Mouse (Mus musculus) stomach, embryonic 14.5 days (tissue): ENCODE results near the gene Frmd6. TPM values are rescaled to one million over a fixed set of nuclear protein-coding genes. Genes with fewer than 3 reads are reported as not detected.

Experiments used
- ATAC-seq: fragments of 200-750 bp; cut with Nextera tagmentation; 2 replicates; pipeline ENCODE4 v1.8.0; 2017; ENCODE audit warnings: low read depth, moderate TSS enrichment; ENCODE audit not compliant: insufficient number of reproducible peaks, insufficient read depth, low FRiP score
- H3K27ac ChIP-seq: fragments of 300-500 bp; sonication (generic); 2 replicates; pipeline ENCODE4 v1.5.1; 2014; ENCODE audit warnings: mild to moderate bottlenecking, low read length, moderate library complexity, mixed read lengths
- H3K27me3 ChIP-seq: fragments of 300-500 bp; sonication (generic); 2 replicates; pipeline ENCODE4 v1.6.1; 2014; ENCODE audit warnings: low read length, control low read depth, mixed read lengths; ENCODE audit not compliant: control insufficient read depth, insufficient read depth
- H3K36me3 ChIP-seq: fragments of 300-500 bp; sonication (generic); 2 replicates; pipeline ENCODE4 v1.6.1; 2014; ENCODE audit warnings: mild to moderate bottlenecking, control low read depth, low read length, moderate library complexity, mixed read lengths; ENCODE audit not compliant: control insufficient read depth, insufficient read depth
- H3K4me1 ChIP-seq: fragments of 300-500 bp; sonication (generic); 2 replicates; pipeline ENCODE4 v1.6.1; 2014; ENCODE audit warnings: low read length, control low read depth, mixed read lengths; ENCODE audit not compliant: control insufficient read depth, insufficient read depth
- H3K4me2 ChIP-seq: fragments of 300-500 bp; sonication (generic); replicated peaks from 2 replicates; pipeline ENCODE4 v1.6.1; 2014; ENCODE audit warnings: low read depth, low read length, control low read depth
- H3K4me3 ChIP-seq: fragments of 300-500 bp; sonication (generic); 2 replicates; pipeline ENCODE4 v1.5.1; 2014; ENCODE audit warnings: low read depth, low read length, control low read depth
- H3K9ac ChIP-seq: fragments of 300-500 bp; sonication (generic); replicated peaks from 2 replicates; pipeline ENCODE4 v1.6.1; 2014; ENCODE audit warnings: low read depth, mild to moderate bottlenecking, control low read depth, low read length, moderate library complexity, mixed read lengths
- H3K9me3 ChIP-seq: fragments of 300-500 bp; sonication (generic); 2 replicates; pipeline ENCODE4 v1.6.1; 2016; ENCODE audit warnings: low read depth, low read length, control low read depth; ENCODE audit not compliant: control insufficient read depth
- WGBS: fragments of 180-500 bp; shearing (Covaris S2); extraction: QIAGEN DNeasy Blood & Tissue Kit; methylation state at CpG from one replicate; pipeline ENCODE4 v1.1.7; 2014; 5-methylcytosine and 5-hydroxymethylcytosine counted together
- polyA plus RNA-seq: library from polyadenylated mRNA; unstranded; fragments of >200 nt; fragmentation: Nextera tagmentation; extraction: Ambion mirVana; gene quantifications from 2 replicates; pipeline ENCODE4 v1.2.1, GENCODE M21; 2014

Frmd6 gene
- polyA plus RNA-seq, 1 experiment from 2014 or later: 32.5 TPM

DNA sequence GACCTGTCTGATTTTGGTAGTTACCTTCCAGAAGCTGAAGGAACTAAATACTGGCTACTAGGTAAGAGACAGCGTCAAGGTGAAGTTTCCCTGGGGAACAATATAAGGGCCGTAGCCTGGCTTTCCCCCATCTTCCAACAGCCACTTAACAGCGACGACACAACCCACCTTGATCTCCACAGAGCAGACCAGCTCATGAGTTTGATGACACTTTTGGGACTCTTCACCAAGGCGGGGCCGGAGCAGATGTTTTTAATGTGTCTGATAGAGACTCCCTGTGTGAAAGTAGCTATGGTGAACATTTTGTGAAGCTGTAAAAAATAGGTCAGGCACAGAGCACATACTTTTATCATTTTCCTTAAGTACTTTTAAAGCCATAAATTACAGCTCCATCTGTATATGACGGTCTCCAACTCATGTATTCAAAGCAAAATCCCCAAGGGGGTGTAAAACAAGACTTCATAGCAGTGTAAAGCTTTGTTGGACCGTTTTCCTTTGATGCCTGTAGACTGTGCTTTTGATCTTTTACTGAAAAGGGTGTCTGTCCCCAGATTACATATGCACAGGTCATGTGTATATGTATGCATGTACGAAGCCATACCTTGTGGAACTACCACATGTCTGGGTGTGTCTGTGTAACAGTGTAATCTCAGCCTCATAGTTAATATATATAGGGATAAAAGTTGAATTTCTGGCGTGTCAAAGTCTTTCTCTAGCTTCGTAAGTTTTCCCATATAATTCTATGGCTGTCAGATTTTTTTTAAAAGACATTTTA, 24.4 kb downstream of the Frmd6 start:
- Histone ChIP-seq H3K36me3 (no peaks in the 10 kb centered on the region), H3K4me2 (no peak overlapping the region), H3K27me3 (no peaks in the 10 kb centered on the region), H3K9ac (no peak overlapping the region), H3K9me3 (no peaks in the 10 kb centered on the region), H3K27ac (no peak overlapping the region), H3K4me1 (0 out of 2 replicates have a peak, but pooled peaks cover 2% of the 10 kb centered on the region), H3K4me3 (no peak overlapping the region)
- ATAC-seq: no peak
- WGBS: 68% methylated on average over 11 of the region's 11 CpGs

- H3K36me3 ChIP-seq: no peaks in the 10 kb centered on the region
- no peaks in the 10 kb centered on the region for H3K9me3 ChIP-seq
- H3K4me2 ChIP-seq: no peak overlapping the region
- H3K27me3 ChIP-seq: no peaks in the 10 kb centered on the region
- H3K4me1 ChIP-seq: 0 out of 2 replicates have a peak, but pooled peaks cover 2% of the 10 kb centered on the region
- H3K27ac ChIP-seq: no peak overlapping the region
- WGBS: 59% methylated on average over 7 of the region's 7 CpGs
- ATAC-seq: no peak
- no peak overlapping the region for H3K4me3 ChIP-seq
- no peak overlapping the region for H3K9ac ChIP-seq
Measured at GRCm38 (mm10) chr12:70851342-70851960, 26.1 kb downstream of the Frmd6 start.

DNA sequence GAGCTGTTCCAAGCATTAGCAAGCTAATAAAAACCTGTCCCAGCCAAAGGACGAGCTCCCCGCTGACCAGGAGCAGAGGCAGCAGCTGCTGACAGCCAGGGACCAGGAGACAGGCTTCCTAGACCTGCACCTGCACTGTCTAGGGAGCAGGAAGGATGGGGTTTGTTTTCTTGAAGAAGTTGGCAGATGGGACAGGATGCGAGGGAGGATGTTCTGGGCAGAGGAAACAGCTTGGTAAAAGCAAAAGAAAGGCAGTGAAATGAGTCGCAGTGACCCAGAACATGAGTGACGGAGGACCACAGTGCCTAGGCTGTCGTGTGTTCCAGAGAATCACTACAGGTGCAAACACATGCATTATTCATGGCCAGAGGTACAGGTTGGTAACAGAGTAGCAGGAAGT, 27.7 kb downstream of the Frmd6 start:
- ATAC-seq: no peak
- Histone ChIP-seq H3K4me1 (0 out of 2 replicates have a peak, but pooled peaks cover 2% of the 10 kb centered on the region), H3K36me3 (no peaks in the 10 kb centered on the region), H3K9me3 (no peaks in the 10 kb centered on the region), H3K27ac (no peak overlapping the region), H3K4me3 (no peak overlapping the region), H3K27me3 (no peaks in the 10 kb centered on the region), H3K4me2 (no peak overlapping the region), H3K9ac (no peak overlapping the region)
- WGBS: 65% methylated on average over 6 of the region's 6 CpGs

- Histone ChIP-seq H3K9ac (no peak overlapping the region), H3K27ac (no peak overlapping the region), H3K36me3 (no peaks in the 10 kb centered on the region), H3K4me1 (0 out of 2 replicates have a peak, but pooled peaks cover 2% of the 10 kb centered on the region), H3K27me3 (no peaks in the 10 kb centered on the region), H3K4me2 (no peak overlapping the region), H3K4me3 (no peak overlapping the region), H3K9me3 (no peaks in the 10 kb centered on the region)
- no peak for ATAC-seq
- WGBS: 74% methylated on average over 6 of the region's 6 CpGs
Measured at GRCm38 (mm10) chr12:70855678-70856077, 30.4 kb downstream of the Frmd6 start.

DNA sequence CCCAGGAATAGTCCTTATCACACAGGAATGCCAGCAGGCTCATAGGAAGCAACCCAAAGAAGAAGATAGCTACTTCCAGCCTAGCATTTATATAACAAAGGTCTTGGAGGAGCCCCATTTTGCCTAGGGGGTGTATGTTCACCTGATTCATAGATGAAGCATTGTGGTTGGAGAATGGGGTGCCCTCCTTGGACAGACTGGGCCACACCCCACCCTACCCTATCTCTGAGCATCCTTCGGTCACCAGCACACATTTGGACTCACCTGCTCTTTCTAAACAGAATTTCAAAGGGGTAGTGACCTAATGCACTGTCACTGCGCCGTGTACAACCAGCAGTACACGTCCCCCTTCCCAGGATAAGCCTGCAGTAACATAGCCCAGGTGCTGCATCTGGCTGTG, 31.5 kb downstream of the Frmd6 start:
- Histone ChIP-seq H3K4me3 (no peak overlapping the region), H3K4me2 (no peak overlapping the region), H3K27ac (no peak overlapping the region), H3K9ac (no peak overlapping the region), H3K4me1 (no peaks in the 10 kb centered on the region), H3K27me3 (no peaks in the 10 kb centered on the region), H3K9me3 (no peaks in the 10 kb centered on the region), H3K36me3 (no peaks in the 10 kb centered on the region)
- ATAC-seq: no peak
- 90% methylated on average over 4 of the region's 4 CpGs for WGBS

- 70% methylated on average over 7 of the region's 7 CpGs for WGBS
- no peak for ATAC-seq
- no peaks in the 10 kb centered on the region for H3K9me3 ChIP-seq
Measured at GRCm38 (mm10) chr12:70863281-70863680, 38.0 kb downstream of the Frmd6 start.

GRCm38 (mm10) chr12:70867780-70868179, 42.5 kb downstream of the Frmd6 start:
- no peak for ATAC-seq
- no peak overlapping the region for H3K27ac ChIP-seq
- no peaks in the 10 kb centered on the region for H3K9me3 ChIP-seq
- 52% methylated on average over 3 of the region's 3 CpGs for WGBS
- no peak overlapping the region for H3K4me3 ChIP-seq
- H3K4me2 ChIP-seq: no peak overlapping the region
- H3K4me1 ChIP-seq: peaks cover 13% of the 10 kb centered on the region
- no peak overlapping the region for H3K9ac ChIP-seq
- no peaks in the 10 kb centered on the region for H3K27me3 ChIP-seq
- no peaks in the 10 kb centered on the region; the same call in none of the 2 replicates for H3K36me3 ChIP-seq

More at GRCm38 (mm10) chr12:70863281-70863680, 38.0 kb downstream of the Frmd6 start:
- Histone ChIP-seq H3K36me3 (no peaks in the 10 kb centered on the region; the same call in none of the 2 replicates), H3K27me3 (no peaks in the 10 kb centered on the region), H3K9ac (no peak overlapping the region), H3K4me1 (peaks cover 6% of the 10 kb centered on the region; the same call in 1 of the 2 replicates), H3K27ac (no peak overlapping the region), H3K4me2 (no peak overlapping the region), H3K4me3 (no peak overlapping the region)

DNA sequence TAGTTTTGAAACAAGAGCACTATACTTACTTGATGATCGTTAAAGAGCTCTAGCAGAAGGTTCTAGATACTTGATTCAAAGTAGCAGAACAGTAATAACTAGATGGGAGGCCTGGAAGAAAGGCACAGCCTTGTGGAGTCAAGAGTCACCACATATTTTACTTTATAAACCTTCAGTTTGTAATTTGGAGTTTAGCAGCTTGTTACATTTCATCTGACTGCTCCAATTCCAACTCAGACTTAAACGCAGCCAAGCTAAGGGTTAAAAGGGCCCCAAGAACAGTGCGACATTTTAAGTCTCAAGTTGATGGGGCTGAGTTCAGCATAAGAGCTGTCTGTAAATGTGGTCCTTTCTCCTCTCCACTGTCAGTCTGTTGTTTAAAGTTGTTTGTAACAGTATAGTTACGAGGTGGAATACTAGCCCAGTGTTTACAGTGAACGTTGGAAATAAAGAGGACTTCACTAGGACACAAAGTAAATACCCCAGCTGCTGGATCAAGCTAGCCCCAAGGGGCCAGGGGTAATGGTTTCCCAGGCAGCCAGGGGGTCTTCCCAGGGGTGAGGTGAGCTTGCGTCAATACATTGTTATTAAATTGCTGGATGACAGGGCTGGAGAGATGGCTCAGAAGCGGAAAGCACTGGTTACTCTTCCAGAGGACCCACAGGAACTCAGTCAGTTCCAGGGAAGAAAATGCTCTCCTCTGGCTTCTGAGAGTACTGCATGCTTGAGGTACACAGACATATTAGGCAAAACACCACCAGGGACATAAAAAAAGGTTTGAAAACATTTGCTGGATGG, 43.1 kb downstream of the Frmd6 start:
- Histone ChIP-seq H3K27ac (peak overlapping the region; percentile 11; the same call in 1 of the 2 replicates), H3K9ac (no peak overlapping the region)

More for the DNA sequence above, 43.1 kb downstream of the Frmd6 start:
- H3K4me2 ChIP-seq: no peak overlapping the region
- peaks cover 14% of the 10 kb centered on the region for H3K4me1 ChIP-seq
- 29% methylated on average over 7 of the region's 7 CpGs for WGBS
- no peaks in the 10 kb centered on the region for H3K27me3 ChIP-seq
- ATAC-seq: no peak; the same call in 1 of the 2 replicates
- no peaks in the 10 kb centered on the region for H3K9me3 ChIP-seq
- no peak overlapping the region for H3K4me3 ChIP-seq
- no peaks in the 10 kb centered on the region; the same call in none of the 2 replicates for H3K36me3 ChIP-seq
